Mouse (Mus musculus) bone marrow, adult 2 months (tissue): ENCODE results near the gene Bbs5.
"Not testable (repeated sequence)": the region's sequence is repeated elsewhere in the genome, so short reads cannot be mapped to it uniquely, and the experiment has no call there.

Experiments
- CTCF ChIP-seq: fragments of 200-500 bp; IDR thresholded peaks from 2 replicates; pipeline ENCODE4 v1.5.1; 2011; ENCODE audit warnings: low read length, control low read depth; ENCODE audit not compliant: control insufficient read depth, insufficient read depth
- POLR2A ChIP-seq: fragments of 200-500 bp; IDR thresholded peaks from 2 replicates; pipeline ENCODE4 v1.6.1; 2011; ENCODE audit warnings: low read depth, mild to moderate bottlenecking, control low read depth, low read length, borderline replicate concordance; ENCODE audit not compliant: control insufficient read depth

DNA sequence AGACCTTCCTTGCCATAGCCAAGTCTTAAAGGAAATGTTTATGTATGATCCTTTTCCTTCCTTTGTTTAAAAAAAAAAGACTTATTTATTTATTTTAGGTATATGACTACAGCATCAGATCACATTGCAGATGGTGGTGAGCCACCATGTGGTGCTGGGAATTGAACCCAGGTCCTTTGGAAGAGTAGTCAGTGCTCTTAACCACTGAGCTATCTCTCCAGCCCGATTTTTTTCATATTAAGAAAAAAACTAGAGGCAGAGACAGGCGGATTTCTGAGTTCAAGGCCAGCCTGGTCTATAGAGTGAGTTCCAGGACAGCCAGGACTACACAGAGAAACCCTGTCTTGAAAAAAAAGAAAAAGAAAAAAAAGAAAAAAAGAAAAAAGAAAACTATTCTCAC lies 30.2 kb downstream of the Bbs5 start:
- not testable (repeated sequence) for TF ChIP-seq CTCF, POLR2A
